Mouse (Mus musculus): ENCODE measurements around the gene Proser3. TPM values are rescaled to one million over a fixed set of nuclear protein-coding genes. Genes with fewer than 3 reads are reported as not detected.

Gene Proser3
- total RNA-seq, 2 experiments from 2014 or later = 3.4 to 4.4 TPM

DNA sequence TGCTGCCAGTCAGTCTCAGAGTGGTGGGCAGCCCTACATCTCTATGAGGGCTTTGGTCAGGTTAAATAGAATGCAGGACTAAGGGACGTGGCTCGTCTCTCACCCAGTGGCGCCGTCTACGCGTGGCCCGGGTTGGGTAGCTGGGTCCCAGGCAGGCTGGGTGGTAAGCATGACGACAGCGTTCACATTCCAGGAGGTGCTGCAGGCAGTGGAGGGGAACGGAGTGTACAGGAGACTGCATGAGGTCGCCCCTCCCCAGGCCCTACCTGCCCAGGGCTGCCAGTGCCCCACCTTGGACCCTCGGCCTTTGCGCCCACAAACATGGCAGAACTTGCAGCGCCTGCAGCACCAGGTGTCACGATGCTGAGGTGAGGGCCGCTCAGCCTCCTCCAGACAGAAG lies 29.4 kb upstream of the Proser3 start:
- DNase-seq (ENCODE audit: low spot score in 2 of 2) = no peak

DNA sequence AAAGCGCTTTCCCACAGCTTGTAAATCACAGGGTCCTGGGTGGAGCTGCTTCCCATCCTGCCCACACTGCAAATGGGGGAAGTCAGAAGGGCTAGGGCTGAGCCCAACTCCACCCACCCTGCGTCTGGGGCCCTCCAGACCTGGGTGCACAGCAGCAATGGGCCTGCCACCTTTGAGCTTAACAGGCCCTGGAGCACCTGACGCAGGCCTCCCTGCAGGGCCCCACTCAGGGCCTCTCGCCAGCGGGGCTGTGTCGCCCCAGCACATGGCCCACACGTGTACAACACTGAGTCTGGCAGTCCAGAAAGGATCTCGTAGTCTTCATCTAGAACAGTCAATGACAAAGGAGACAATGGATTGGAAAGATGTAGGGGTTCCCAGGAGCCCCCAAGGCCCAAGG lies 27.9 kb upstream of the Proser3 start:
- DNase-seq (ENCODE audit: low spot score in 2 of 2) = no peak

DNA sequence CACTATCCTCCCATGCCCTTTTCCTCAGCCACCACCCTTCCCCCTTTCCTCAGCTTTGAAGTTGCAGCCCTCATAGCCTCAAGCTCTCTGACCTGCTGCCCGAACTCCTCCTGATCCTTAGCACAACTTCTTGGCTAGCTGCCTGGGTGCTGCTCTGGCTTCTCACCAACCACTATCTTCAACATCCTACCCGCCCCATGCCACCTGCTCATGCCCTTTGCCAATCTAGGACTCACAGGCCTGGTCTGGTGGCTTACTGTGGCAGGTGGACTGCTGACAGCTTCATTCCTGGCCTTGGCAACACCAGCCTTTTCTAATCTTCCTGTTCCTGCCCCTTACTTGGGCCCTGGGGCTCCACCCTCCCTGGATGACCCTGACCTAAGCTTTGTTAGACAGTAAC lies 20.9 kb upstream of the Proser3 start:
- no peak for DNase-seq (ENCODE audit: low spot score in 2 of 2)

DNA sequence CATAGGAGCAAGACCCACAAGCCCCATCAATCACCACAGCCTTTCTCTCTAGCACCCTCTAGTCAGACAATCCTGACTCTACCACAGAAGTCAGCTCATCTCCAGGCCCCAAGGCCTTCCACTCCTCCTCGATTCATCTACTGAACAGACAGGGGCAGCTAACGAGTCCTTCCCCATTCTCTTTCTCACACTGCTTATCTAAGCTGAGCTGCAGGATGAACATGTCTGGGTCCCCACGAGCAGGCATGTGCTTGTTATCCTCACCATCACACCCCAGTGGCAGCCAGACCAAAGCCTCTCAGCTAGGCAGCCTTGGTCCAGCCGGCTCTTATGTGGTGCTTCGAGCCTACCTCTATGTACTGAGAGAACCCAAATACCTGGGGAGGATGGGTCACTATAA lies 20.3 kb upstream of the Proser3 start:
- DNase-seq (ENCODE audit: low spot score in 2 of 2) = no peak

GRCm38 (mm10) chr7:30567555-30567954 lies 15.5 kb upstream of the Proser3 start:
- DNase-seq (ENCODE audit: low spot score in 2 of 2) = no peak

DNA sequence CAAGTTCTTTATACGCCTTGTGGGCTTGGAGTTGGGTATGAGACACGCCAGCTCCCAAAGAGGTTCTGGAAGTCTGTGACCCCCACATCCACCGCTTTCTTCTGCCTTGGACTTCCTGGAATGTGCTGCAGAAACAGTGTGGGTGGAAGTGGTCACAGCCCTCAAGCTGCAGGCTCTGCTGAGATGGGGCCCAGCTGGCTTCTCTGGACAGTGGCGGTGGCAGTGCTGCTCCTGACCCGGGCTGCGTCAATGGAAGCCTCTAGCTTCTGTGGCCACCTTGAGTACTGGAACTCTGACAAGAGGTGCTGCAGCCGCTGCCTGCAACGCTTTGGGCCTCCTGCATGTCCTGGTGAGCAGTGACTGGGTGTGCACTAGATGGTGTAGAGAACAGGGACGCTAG lies 13.9 kb upstream of the Proser3 start:
- no peak for DNase-seq (ENCODE audit: low spot score in 2 of 2)

- DNase-seq (ENCODE audit: low spot score in 2 of 2) = no peak
Observed at GRCm38 (mm10) chr7:30564970-30565571, 13.0 kb upstream of the Proser3 start, which contains the start of gene Igflr1. Gene Igflr1, plus strand, starts transcription at chr7:30565427.

DNA sequence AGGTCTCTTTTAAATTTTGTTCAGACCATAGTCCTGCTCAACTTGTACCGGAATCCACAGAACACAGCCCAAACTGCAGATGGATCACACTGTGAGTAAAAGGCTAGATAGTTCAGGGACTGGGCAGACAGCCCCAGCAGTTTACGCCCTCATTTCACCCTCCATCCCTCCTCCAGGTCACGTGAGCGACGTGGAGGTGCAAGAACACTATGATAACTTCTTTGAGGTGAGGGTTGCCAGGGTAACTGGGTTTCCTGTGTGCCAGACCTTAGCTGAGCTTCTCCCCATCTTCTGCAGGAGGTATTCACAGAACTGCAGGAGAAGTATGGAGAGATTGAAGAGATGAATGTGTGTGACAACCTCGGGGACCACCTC lies 11.8 kb upstream of the Proser3 start:
- DNase-seq (ENCODE audit: low spot score in 2 of 2) = no peak

GRCm38 (mm10) chr7:30563117-30563905 lies 11.2 kb upstream of the Proser3 start, which contains the start of the genes U2af1l4, Gm49396 and Psenen:
Gene U2af1l4, plus strand, starts transcription at chr7:30563301.
Gene Gm49396, plus strand, starts transcription at chr7:30563344.
Gene Psenen, minus strand, starts transcription at chr7:30563627.
- peak; percentile 93 to 96 for DNase-seq (ENCODE audit: low spot score in 2 of 2)

GRCm38 (mm10) chr7:30562526-30563116 lies 10.5 kb upstream of the Proser3 start:
- no peak for DNase-seq (ENCODE audit: low spot score in 2 of 2)

DNA sequence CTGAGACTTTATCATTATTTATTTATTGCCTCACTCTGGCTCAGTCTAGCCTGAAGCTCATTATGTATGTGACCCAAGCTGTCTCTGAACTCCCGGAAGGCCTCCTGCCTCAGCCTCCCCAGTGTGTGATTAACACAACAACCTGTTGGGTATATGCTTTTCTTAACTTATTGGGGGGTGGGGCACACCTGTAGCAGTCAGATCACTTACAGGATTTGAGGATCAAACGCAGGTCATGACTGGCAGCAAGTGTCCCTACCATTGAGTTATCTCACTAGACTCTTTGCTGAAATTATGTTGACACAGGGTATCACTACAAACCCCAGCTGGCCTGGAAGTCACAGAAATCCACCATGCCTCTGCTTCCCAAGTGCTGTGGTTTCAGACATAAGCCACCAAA lies 8.2 kb upstream of the Proser3 start:
- DNase-seq (ENCODE audit: low spot score in 2 of 2) = no peak

DNA sequence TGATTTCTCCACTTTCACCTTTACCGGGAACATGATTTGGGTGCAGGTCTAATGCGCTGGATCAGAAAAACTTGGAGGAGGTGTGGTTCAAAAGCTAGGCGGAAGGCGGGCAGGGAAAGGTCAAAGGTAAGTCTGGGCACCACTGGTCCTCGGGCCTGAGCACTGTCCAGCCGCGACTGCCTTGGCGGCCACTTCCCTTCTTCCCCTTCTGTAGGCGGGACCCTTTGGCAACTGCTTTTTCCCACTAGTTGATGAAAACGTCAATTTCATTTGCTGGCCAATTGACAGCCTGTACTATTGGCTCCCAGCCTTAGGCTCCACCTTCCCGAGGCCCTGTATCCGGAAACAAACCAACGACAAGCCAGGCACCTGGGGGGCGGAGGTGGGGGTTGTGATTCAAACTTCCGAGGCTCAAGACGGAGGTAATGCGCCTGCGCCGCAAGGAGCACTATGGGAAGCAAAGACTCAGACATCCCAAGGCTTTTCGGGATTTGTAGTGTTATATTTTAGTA lies 7.4 kb upstream of the Proser3 start, which contains the start of gene Lin37:
Gene Lin37 (minus strand): TSS at position 396 of the 512 bp plus-strand sequence.
- peak; percentile 95 to 96 for DNase-seq (ENCODE audit: low spot score in 2 of 2)

- no peak for DNase-seq (ENCODE audit: low spot score in 2 of 2)
Observed at GRCm38 (mm10) chr7:30558656-30559442, 6.8 kb upstream of the Proser3 start.

- no peak for DNase-seq (ENCODE audit: low spot score in 2 of 2)
Observed at GRCm38 (mm10) chr7:30557901-30558514, 5.9 kb upstream of the Proser3 start.

GRCm38 (mm10) chr7:30556894-30557536 lies 4.9 kb upstream of the Proser3 start:
- no peak for DNase-seq (ENCODE audit: low spot score in 2 of 2)

DNA sequence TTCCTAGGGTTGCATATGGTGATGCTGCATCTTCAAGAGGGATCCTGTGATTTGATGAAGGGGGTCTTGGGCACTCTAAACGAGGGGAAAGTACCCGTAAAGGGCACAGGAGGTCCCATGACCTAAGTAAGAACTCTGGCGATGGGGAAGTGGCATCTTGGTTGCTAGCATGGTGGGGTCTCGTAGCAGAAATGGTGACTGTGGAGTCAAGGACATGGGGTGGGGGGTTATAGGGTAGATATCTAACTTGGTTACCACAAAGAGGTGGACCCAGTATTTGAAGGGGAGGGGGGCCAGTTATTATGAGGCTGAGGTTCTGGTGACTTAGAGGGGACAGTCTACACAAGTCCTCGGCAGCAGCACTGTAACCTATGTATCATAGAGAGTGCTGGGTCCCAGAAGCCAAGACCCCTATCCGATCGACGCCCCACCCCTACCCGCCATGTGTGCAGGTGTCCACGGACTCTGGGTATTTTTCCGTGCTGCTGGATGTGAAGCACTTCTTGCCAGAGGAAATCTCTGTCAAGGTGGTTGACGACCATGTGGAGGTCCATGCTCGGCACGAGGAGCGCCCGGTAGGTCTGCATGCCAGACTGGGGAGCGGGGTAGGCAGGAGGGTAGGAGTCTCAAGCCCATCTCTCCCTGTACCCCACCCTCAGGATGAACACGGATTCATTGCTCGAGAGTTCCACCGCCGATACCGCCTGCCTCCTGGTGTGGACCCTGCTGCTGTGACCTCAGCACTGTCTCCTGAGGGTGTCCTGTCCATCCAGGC lies 1.9 kb upstream of the Proser3 start:
- no peak for DNase-seq (ENCODE audit: low spot score in 2 of 2)

- peak; percentile 37 to 56 for DNase-seq (ENCODE audit: low spot score in 2 of 2)
Observed at GRCm38 (mm10) chr7:30553021-30553589, 1.0 kb upstream of the Proser3 start.

DNA sequence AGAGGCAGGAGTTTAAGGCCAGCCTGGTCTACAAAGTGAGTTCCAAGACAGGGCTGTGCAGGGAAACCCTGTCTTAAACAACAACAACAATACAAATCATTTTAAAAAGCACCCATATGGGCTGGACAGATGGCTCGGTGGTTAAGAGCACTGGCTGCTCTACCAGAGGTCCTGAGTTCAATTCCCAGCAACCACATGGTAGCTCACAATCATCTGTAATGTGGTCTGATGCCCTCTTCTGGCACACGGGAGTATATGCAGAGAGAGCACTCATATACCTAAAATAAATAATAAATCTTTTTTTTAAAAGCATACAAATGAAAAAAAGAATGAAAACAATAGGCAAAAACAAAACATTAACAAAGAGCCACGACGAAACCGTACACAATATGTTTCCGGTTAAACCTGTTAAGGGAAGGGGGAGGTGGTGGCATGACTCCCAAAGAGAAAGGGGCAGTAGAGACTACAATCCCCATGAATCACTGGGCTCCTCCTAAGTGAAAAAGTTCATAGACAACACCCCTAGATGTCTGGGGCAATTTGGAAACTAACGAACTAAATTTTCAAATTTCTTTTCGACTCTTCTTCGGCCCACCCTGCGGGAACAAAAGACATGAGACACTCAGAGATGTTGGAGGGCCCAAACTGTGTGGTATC lies 526 bp downstream of the Proser3 start:
- DNase-seq (ENCODE audit: low spot score in 2 of 2) = no peak

- no peak for DNase-seq (ENCODE audit: low spot score in 2 of 2)
Observed at GRCm38 (mm10) chr7:30550603-30551002, 1.5 kb downstream of the Proser3 start.

Data from layer of hippocampus, postnatal 10 days (tissue).